Mouse (Mus musculus) skeletal muscle tissue, adult 2 months (tissue): ENCODE results near the gene Inka2.
"Not testable (repeated sequence)": the region's sequence is repeated elsewhere in the genome, so short reads cannot be mapped to it uniquely, and the experiment has no call there.

Source experiments
- DNase-seq: peaks from one replicate; pipeline ENCODE4 v3.0.0-alpha.2; 2012; ENCODE audit warnings: low read depth, low spot score

Inka2 gene

DNA sequence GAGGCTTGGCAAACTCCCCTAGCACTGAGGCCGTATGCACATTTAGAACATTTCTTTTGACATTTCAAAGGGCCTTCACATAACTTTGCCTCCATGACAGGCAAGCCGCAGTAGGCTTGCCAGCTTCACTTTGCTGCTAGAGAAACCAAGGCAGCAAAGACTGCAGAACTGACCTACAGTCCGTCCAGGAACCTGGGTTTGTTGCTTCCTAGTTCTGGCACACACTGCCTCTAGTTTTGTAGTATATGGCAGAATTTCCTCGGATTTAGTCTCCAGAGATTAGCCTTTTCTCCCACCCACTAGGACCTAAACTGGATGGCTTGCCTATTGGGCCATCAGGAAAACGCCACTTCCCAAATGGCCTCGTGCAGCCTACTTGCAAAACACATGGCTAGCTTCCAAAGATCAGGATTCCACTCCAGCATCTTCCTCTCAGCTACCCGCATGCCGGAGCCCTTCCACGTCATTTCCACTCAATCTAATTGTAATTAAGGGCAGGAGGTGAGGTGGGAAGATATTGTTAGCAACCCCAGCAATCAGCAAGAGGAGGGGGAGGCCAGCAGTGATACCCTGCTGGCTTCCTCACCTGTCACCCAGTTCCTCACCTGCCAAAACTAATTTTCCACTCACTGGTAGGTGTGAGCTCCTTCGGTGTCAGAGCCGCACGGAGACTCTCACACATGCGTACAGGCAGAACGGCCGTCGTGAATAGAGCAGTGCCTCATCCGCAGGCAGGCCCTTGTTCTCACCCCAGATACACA lies 7.8 kb upstream of the Inka2 start:
- no peak for DNase-seq

DNA sequence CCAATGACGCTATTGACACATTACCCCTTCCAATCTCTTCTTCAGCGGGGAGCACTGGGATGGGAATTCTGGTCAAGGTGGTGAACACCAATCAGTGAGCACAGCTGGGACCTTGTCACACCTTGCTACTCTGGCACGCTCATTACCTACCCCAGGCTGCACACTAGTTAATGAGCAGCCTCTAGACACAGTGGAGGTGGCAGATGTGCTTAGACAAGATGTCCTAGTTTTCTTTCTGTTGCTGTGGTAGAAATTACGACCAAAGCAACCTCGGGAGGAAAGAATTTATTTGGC lies 7.3 kb upstream of the Inka2 start:
- no peak for DNase-seq

DNA sequence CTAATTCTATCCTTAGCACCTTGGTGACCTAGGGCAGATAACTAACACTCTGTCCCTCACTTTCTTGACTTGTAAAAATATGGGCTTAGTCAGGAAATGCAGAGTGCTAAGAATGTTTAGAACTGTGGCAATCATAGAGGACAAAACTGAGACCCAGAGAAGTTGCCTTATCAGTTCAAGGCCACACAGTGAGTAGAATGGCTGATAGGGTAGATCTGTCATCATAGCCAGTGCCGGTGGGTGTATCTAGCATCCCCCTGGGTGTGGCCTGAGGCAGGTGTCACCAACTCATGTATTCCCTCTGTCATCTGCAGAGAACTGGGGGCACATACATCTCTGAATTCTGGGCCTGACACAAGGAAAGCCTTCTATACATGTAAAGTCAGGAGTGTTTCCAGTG lies 6.1 kb upstream of the Inka2 start:
- no peak for DNase-seq

DNA sequence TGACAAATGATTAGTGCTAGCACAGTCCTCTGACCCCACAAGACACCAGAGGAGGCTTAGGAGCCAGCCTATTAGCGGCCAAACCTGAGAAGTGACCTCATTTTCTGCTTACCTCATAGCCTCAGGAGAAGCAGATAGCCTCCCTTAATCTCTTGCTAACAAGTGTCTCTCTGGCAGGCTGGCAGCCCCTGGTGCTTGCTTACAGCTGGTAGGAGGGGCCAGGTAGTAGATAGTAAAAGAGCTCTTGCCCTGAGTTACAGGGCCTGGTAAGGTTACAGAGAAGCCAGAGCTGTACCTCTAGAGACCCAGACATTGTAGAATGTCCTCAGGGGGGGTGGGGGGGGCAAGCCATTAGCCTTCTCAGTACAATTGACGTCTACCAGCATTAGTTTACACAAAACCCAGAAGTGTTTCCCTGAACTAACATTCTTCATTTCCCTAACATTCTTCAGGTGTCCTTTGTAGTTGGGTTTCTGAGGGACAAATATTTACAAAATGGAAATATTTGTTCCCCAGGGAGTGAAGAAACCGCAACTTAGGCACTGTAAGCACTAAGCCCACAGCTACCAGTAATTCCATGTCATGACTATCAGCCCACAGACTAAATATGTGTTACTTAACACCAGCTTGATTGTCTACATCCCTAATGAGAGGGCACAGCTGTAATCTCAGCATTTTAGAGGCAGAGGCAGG lies 5.0 kb upstream of the Inka2 start:
- no peak for DNase-seq

DNA sequence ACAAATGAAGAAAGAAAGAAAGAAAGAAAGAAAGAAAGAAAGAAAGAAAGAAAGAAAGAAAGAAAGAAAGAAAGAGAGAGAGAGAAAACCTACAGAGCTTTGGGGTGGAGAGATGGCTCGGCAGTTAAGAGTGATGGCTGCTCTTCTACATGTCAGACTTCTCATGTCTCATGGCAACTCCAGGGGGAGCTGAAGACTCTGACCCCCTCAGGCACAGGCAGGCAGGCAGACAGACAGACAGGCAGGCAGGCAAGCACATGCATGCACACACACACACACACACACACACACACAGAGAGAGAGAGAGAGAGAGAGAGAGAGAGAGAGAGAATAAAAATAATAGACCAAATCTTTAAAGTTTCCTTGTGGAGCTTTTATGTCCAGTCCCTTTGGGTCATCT lies 3.6 kb upstream of the Inka2 start:
- not testable (repeated sequence) for DNase-seq

DNA sequence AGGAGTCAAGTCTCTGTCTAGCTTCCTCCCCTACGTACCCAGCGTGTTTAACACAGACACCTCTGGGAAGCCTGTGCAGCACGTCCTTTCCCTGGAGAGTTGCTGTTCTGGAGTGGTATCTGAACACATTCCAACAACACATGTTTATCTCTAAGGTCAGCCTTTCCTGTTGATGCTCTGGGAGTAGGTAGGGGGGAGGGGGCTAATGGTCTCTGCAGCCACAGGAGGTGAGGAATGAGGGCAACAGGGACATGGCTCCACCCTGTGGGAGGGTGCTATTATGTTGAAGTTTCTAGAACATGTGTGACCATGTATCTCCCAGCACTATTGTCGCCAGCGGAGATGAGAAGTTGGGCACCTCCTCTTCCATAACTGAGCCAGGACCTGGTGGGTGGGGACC lies 3.0 kb upstream of the Inka2 start:
- DNase-seq = no peak

DNA sequence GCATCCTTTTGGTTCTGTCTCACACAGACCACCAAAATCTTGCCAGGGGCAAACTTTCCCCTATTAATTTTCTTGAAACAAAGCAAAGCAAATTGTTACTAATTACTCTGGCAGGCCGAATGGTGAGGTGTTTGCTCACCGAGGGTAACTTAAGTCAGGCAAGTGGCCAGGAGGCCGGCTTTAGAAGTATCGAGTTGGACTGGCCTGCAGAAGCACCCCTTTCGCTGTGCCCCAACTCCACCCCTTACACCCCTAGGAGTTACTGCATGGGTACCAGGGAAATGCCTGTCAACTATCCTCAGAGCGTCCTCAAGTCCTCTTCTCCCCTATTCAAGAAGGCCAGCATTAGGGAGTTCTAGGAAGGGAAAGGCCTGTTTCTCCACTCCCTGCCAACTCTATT lies 828 bp upstream of the Inka2 start:
- no peak for DNase-seq

- DNase-seq = peak; percentile 70
Observed at GRCm38 (mm10) chr3:105705061-105705549, 706 bp downstream of the Inka2 start.

GRCm38 (mm10) chr3:105705561-105705960 lies 1.2 kb downstream of the Inka2 start:
- no peak for DNase-seq

DNA sequence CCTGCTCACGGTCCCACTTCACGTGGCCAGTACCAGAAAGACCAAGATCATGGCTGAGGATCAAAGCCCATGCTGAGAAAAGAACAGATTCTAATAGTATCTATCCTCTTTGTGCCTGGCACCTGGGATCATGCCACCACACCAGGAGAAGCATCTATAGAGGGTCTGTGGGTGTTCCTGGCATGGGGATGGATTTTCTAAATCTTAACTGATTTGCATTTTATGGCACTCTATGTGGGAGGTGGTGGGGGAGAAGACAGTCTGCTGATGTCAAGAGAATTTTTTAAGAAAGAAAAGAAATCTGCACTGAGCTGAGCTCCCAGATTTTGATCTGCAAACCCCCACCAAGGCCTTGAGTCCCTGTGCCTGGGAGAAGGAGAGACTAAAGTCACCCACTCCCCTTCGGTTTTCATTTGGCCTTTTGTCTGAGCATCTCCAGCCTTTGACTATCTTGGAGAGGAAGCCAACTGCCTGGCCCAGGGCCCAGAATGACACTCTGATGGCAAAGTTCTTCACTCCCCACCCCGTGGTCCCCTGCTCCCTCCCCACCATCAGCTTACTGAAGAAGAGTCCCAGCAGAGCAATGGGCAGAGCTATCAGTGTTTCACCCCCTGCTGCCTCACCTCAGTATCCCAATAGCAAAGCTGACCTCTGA lies 2.1 kb downstream of the Inka2 start:
- no peak for DNase-seq

DNA sequence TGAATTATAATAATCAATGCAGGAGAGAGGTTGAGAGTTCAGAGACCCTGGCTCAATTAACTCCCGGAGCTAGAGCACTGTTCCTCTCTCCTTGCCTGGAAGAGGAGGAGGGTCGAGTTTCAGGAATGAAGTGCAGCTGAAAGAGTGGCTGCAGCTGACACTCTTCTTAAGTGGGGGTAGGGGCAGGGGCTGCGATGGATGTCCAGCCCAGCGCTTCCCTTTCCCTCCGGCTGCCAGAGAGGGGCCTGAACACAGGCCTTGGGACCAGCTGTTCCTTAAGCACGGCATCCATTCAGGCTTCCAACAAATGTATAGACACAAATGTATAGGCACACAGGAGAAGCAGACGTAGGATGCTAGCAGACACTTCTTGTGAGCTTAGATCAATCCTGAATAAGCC lies 3.2 kb downstream of the Inka2 start:
- DNase-seq = no peak

GRCm38 (mm10) chr3:105710246-105710645 lies 5.8 kb downstream of the Inka2 start:
- DNase-seq = no peak

DNA sequence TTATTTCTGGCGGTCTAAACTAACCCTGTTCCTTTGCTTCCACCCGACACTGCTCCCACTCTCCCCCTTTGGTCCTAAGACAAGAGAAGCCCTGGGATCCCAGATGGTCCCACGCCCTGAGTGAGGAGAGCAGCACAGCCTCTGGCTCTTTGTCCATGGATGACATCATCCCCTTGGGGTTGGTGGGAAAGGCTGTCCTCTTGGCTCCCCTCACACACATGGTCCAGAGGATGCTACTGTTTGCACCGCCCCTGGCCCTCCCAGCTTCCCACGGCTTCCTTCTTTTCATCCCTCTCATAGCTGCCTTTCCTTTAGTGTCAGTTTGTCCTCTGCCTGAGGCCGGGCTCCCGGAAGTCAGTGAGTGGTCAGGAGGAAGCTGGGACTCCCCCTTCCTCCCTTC lies 7.3 kb downstream of the Inka2 start:
- DNase-seq = peak; percentile 75

DNA sequence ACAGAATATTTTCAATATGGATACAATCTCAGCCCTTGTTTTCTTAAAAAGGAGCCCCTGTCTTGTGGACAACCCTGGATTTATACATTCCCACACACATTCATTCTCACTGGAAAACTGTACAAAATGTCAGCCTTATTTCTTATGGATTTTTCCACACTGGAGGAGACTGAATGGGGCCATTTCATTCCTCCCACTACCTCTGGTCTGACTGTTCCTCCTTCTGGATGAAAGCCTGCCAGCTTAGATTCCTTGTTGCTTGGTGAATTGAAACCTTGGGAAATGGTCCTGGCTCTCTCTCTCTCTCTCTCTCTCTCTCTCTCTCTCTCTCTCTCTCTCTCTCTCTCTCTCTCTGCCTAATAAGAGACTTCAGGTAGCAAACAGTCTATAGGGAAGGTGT lies 8.4 kb downstream of the Inka2 start:
- DNase-seq = no peak

DNA sequence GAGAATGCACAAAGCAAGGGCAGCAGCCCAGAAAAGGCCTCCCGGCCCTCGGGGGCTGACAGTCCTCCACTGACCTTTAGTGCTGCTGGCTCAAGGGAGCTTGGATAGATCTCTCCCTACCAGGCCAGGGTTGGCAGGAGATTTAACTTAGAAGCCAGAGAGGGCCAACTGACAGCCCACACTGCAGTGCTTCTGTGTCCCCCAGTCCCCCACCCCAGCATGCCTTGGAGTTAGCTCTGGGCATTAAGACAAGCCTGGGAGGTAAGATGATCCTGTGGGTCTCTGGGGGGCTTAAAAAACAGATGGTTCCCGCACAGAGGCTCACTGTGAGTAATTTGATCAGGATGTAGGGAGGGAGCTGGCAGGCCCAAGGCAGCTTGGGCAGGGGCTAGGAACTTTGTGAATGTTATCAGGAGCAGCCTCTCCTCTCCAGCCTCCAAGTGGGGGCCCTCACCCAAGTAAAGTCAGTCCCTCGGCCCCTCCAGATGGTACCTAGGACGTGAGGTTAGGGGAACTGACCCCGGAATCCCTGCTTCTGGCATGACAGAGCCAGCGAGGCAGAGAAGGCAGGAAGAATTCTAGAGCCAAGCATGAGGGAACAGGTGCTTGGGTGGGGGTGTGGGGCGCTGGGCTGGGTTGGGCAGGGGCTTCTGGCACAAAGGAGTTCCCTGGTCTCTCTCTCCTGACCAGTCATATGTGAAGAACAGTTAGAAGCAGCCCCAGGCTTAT lies 9.9 kb downstream of the Inka2 start:
- peak; percentile 72 for DNase-seq

DNA sequence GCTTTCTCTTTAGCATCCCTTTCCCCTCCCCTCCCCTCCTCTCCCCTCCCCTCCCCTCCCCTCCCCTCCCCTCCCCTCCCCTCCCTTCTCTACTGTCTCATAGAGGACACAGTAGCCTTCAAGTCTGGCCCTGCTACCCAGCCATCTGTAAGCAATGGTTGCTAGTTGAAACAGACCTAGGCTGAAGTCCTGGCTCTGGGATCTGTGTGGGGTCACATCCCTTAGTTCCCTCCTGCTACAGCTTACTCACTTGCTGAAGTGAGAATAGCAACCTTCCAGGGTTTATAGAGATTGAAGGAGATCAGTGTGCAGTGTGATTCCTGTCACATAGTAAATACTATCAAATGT lies 10.4 kb downstream of the Inka2 start:
- DNase-seq = no peak

DNA sequence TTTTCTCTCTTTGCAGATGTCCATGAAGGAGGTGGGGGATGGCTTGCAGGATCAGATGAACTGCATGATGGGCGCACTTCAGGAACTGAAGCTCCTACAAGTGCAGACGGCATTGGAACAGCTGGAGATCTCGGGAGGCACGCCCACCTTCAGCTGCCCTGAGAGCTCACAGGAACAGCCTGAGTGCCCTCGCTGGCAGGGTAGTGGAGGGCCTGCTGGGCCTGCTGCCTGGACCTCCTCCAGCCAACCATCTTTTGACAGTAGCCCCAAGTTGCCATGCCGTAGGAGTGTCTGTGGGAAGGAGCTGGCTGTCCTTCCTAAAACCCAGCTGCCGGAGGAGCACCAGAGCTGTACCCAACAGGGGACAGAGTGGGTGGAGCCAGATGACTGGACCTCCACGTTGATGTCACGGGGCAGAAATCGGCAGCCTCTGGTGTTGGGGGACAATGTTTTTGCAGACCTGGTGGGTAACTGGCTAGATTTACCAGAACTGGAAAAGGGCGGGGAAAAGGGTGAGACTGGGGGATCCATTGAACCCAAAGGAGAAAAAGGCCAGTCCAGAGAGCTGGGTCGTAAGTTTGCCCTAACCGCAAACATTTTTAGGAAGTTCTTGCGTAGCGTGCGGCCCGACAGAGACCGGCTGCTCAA lies 12.1 kb downstream of the Inka2 start:
- DNase-seq = no peak

GRCm38 (mm10) chr3:105717856-105718555 lies 13.6 kb downstream of the Inka2 start:
- DNase-seq = peak; percentile 82

DNA sequence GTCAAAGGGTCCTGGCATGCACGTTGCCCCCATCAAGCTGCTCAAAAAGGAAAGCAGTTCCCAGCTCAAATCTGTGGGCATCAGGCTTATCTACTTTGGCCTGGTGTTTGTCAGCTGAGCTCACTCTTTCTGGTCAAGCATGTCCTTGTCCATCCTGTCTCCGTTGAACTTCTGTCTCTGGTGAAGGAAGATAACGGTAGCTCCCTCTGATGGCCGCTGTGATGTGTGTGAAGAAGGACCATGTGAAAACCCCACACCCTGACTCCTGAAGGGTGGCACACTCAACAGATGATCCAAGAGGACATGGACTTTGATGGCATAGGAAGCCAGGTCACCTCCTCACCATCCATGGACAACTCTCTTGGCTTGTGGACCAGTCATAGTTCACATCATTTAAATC lies 14.3 kb downstream of the Inka2 start:
- DNase-seq = no peak

- no peak for DNase-seq
Observed at GRCm38 (mm10) chr3:105719979-105720378, 15.6 kb downstream of the Inka2 start.

DNA sequence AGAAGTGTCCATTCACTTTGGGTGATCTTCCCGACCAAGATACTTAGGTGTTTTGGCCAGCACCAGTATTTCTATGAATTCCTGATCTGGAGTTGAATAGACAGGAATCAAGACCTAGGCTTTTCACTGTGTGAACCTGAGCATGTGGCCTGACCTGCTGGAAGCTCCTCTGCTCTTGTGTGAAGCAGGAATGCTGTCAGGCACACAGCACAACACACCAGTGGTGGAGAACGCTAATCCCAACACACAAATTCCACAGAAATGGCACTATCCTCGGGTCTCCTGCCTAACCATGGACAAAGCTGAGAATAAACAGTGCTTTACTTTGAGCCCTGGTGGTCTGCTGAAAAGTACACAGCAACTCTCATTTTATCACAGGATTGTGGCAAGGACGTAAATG lies 16.1 kb downstream of the Inka2 start:
- no peak for DNase-seq
